Mouse (Mus musculus) adrenal gland, postnatal 14 days (tissue): Measurements from ENCODE around the gene C130026I21Rik. TPM values are rescaled to one million over a fixed set of nuclear protein-coding genes. Genes with fewer than 3 reads are reported as not detected.
"Not testable (repeated sequence)": the region's sequence is repeated elsewhere in the genome, so short reads cannot be mapped to it uniquely, and the experiment has no call there.

Source experiments
- DNase-seq: peaks from one replicate; pipeline ENCODE4 v3.0.0; 2021; ENCODE audit warnings: mixed read lengths
- total RNA-seq: library from RNA; stranded (reverse); gene quantifications from 2 replicates; pipeline ENCODE4 v1.2.3, GENCODE M21; 2021

C130026I21Rik gene
- total RNA-seq, 1 experiment from 2014 or later: 0.67 TPM

GRCm38 (mm10) chr1:85121841-85122240 lies 148.5 kb downstream of the C130026I21Rik start:
- DNase-seq: not testable (repeated sequence)

GRCm38 (mm10) chr1:85118341-85118740 lies 152.0 kb downstream of the C130026I21Rik start:
- DNase-seq: not testable (repeated sequence)

GRCm38 (mm10) chr1:85117537-85117936 lies 152.8 kb downstream of the C130026I21Rik start:
- DNase-seq: not testable (repeated sequence)

- peak; percentile 37 for DNase-seq
Observed at GRCm38 (mm10) chr1:85114666-85115402, 155.5 kb downstream of the C130026I21Rik start.

GRCm38 (mm10) chr1:85114078-85114477 lies 156.3 kb downstream of the C130026I21Rik start:
- DNase-seq: not testable (repeated sequence)

- DNase-seq: not testable (repeated sequence)
Observed at GRCm38 (mm10) chr1:85112889-85113288, 157.5 kb downstream of the C130026I21Rik start.

GRCm38 (mm10) chr1:85112266-85112665 lies 158.1 kb downstream of the C130026I21Rik start:
- not testable (repeated sequence) for DNase-seq

- peak; percentile 11 for DNase-seq
Observed at GRCm38 (mm10) chr1:85111572-85111971, 158.8 kb downstream of the C130026I21Rik start.

- DNase-seq: not testable (repeated sequence)
Observed at GRCm38 (mm10) chr1:85110876-85111275, 159.5 kb downstream of the C130026I21Rik start.

GRCm38 (mm10) chr1:85109753-85110152 lies 160.6 kb downstream of the C130026I21Rik start, which contains the start of gene A530032D15Rik:
TSS of gene A530032D15Rik (minus strand) at chr1:85109853.
- DNase-seq: not testable (repeated sequence)

GRCm38 (mm10) chr1:85106013-85106412 lies 164.4 kb downstream of the C130026I21Rik start:
- DNase-seq: not testable (repeated sequence)

- not testable (repeated sequence) for DNase-seq
Observed at GRCm38 (mm10) chr1:85105336-85105735, 165.0 kb downstream of the C130026I21Rik start.

- not testable (repeated sequence) for DNase-seq
Observed at GRCm38 (mm10) chr1:85101754-85102153, 168.6 kb downstream of the C130026I21Rik start.

GRCm38 (mm10) chr1:85099864-85100263 lies 170.5 kb downstream of the C130026I21Rik start, which contains the start of gene Gm10553:
TSS of gene Gm10553 (plus strand) at chr1:85100164.
- DNase-seq: not testable (repeated sequence)

GRCm38 (mm10) chr1:85099081-85099480 lies 171.3 kb downstream of the C130026I21Rik start:
- not testable (repeated sequence) for DNase-seq

GRCm38 (mm10) chr1:85093011-85093572 lies 177.3 kb downstream of the C130026I21Rik start:
- not testable (repeated sequence) for DNase-seq

GRCm38 (mm10) chr1:85092169-85092568 lies 178.2 kb downstream of the C130026I21Rik start:
- not testable (repeated sequence) for DNase-seq

GRCm38 (mm10) chr1:85086211-85086610 lies 184.2 kb downstream of the C130026I21Rik start:
- not testable (repeated sequence) for DNase-seq

GRCm38 (mm10) chr1:85084803-85085202 lies 185.6 kb downstream of the C130026I21Rik start:
- DNase-seq: not testable (repeated sequence)

GRCm38 (mm10) chr1:85073099-85073498 lies 197.3 kb downstream of the C130026I21Rik start:
- not testable (repeated sequence) for DNase-seq

- DNase-seq: not testable (repeated sequence)
Observed at GRCm38 (mm10) chr1:85071690-85072089, 198.7 kb downstream of the C130026I21Rik start.

GRCm38 (mm10) chr1:85035801-85036200 lies 234.6 kb downstream of the C130026I21Rik start:
- DNase-seq: not testable (repeated sequence)

- DNase-seq: not testable (repeated sequence)
Observed at GRCm38 (mm10) chr1:85034394-85034793, 236.0 kb downstream of the C130026I21Rik start.
